Mouse (Mus musculus) intestine, embryonic 16.5 days (tissue): ENCODE data around the gene Olfr168. TPM values are rescaled to one million over a fixed set of nuclear protein-coding genes. Genes with fewer than 3 reads are reported as not detected.
"Not testable (repeated sequence)": the region's sequence is repeated elsewhere in the genome, so short reads cannot be mapped to it uniquely, and the experiment has no call there.

ENCODE experiments used
- ATAC-seq: fragments of 200-750 bp; cut with Nextera tagmentation; 2 replicates; pipeline ENCODE4 v1.8.0; 2017; ENCODE audit warnings: moderate TSS enrichment, moderate library complexity
- H3K27ac ChIP-seq: fragments of 300-500 bp; sonication (generic); 2 replicates; pipeline ENCODE4 v1.5.1; 2014; ENCODE audit warnings: mild to moderate bottlenecking, low read length
- H3K27me3 ChIP-seq: fragments of 300-500 bp; sonication (generic); replicated peaks from 2 replicates; pipeline ENCODE4 v1.6.1; 2014; ENCODE audit warnings: low read length, control low read depth, mixed read lengths; ENCODE audit not compliant: control insufficient read depth, insufficient read depth
- H3K36me3 ChIP-seq: fragments of 300-500 bp; sonication (generic); 2 replicates; pipeline ENCODE4 v1.6.1; 2014; ENCODE audit warnings: low read length, control low read depth; ENCODE audit not compliant: control insufficient read depth, insufficient read depth
- H3K4me1 ChIP-seq: fragments of 300-500 bp; sonication (generic); 2 replicates; pipeline ENCODE4 v1.6.1; 2014; ENCODE audit warnings: low read length, control low read depth, mixed read lengths; ENCODE audit not compliant: control insufficient read depth, insufficient read depth
- H3K4me2 ChIP-seq: fragments of 300-500 bp; sonication (generic); 2 replicates; pipeline ENCODE4 v1.6.1; 2014; ENCODE audit warnings: low read depth, low read length, control low read depth
- H3K4me3 ChIP-seq: fragments of 300-500 bp; sonication (generic); 2 replicates; pipeline ENCODE4 v1.5.1; 2014; ENCODE audit warnings: mild to moderate bottlenecking, low read length
- H3K9ac ChIP-seq: fragments of 300-500 bp; sonication (generic); 2 replicates; pipeline ENCODE4 v1.6.1; 2014; ENCODE audit warnings: low read depth, low read length
- H3K9me3 ChIP-seq: fragments of 300-500 bp; sonication (generic); 2 replicates; pipeline ENCODE4 v1.6.1; 2016; ENCODE audit warnings: low read length, control low read depth; ENCODE audit not compliant: control insufficient read depth
- WGBS: fragments of 180-500 bp; shearing (Covaris S2); extraction: QIAGEN DNeasy Blood & Tissue Kit; methylation state at CpG from one replicate; pipeline ENCODE4 v1.1.7; 2014; 5-methylcytosine and 5-hydroxymethylcytosine counted together
- polyA plus RNA-seq: library from polyadenylated mRNA; unstranded; fragments of >200 nt; fragmentation: Nextera tagmentation; extraction: Ambion mirVana; gene quantifications from 2 replicates; pipeline ENCODE4 v1.2.1, GENCODE M21; 2015

The Olfr168 gene
- not detected in 2 replicates for polyA plus RNA-seq

GRCm38 (mm10) chr16:19535455-19535854, at the start of gene Olfr168:
TSS of gene Olfr168 (minus strand) at chr16:19535555.
- Histone ChIP-seq H3K9me3 (no peaks in the 10 kb centered on the region), H3K9ac (no peak within 1 kb of the TSS), H3K4me2 (no peak within 1 kb of the TSS), H3K36me3 (no peaks in the 10 kb centered on the region), H3K27me3 (no peaks in the 10 kb centered on the region), H3K4me1 (no peaks in the 10 kb centered on the region), H3K4me3 (no peak within 1 kb of the TSS), H3K27ac (no peak within 1 kb of the TSS)
- ATAC-seq: no peak

- H3K4me1 ChIP-seq, H3K27me3 ChIP-seq, H3K9me3 ChIP-seq, H3K27ac ChIP-seq, H3K36me3 ChIP-seq, H3K9ac ChIP-seq, H3K4me2 ChIP-seq, H3K4me3 ChIP-seq, ATAC-seq: not testable (repeated sequence)
- 89% methylated on average over 2 of the region's 2 CpGs for WGBS
These were observed 36.4 kb upstream of the Olfr168 start, which contains the start of gene Olfr169 for GRCm38 (mm10) chr16:19571709-19572108. TSS of gene Olfr169 (minus strand) at chr16:19571809.

- H3K9me3 ChIP-seq, H3K36me3 ChIP-seq, H3K9ac ChIP-seq, ATAC-seq, H3K4me2 ChIP-seq, H3K27me3 ChIP-seq, H3K4me1 ChIP-seq, H3K4me3 ChIP-seq, H3K27ac ChIP-seq: not testable (repeated sequence)
- 86% methylated on average over 7 of the region's 7 CpGs for WGBS
These were observed 18.1 kb upstream of the Olfr168 start for GRCm38 (mm10) chr16:19553429-19553828.

- H3K27ac ChIP-seq, H3K9ac ChIP-seq, H3K36me3 ChIP-seq, H3K9me3 ChIP-seq, H3K4me3 ChIP-seq, H3K27me3 ChIP-seq, H3K4me2 ChIP-seq, H3K4me1 ChIP-seq, ATAC-seq: not testable (repeated sequence)
- WGBS: 97% methylated on average over 3 of the region's 3 CpGs
These were observed 16.9 kb upstream of the Olfr168 start for GRCm38 (mm10) chr16:19552246-19552645.

GRCm38 (mm10) chr16:19522166-19522565, 13.2 kb downstream of the Olfr168 start, which contains the start of gene Olfr167:
TSS of gene Olfr167 (minus strand) at chr16:19522266.
- Histone ChIP-seq H3K36me3 (no peaks in the 10 kb centered on the region), H3K4me3 (no peak within 1 kb of the TSS), H3K9me3 (no peaks in the 10 kb centered on the region), H3K27ac (no peak within 1 kb of the TSS), H3K4me2 (no peak within 1 kb of the TSS), H3K9ac (no peak within 1 kb of the TSS), H3K4me1 (no peaks in the 10 kb centered on the region), H3K27me3 (no peaks in the 10 kb centered on the region)
- WGBS: 68% methylated on average over 2 of the region's 2 CpGs
- no peak for ATAC-seq

- H3K9me3 ChIP-seq: no peaks in the 10 kb centered on the region
- H3K4me3 ChIP-seq: no peak within 1 kb of the TSS
- H3K27me3 ChIP-seq: no peaks in the 10 kb centered on the region
- H3K36me3 ChIP-seq: no peaks in the 10 kb centered on the region
- H3K4me1 ChIP-seq: no peaks in the 10 kb centered on the region
- no peak for ATAC-seq
- no peak within 1 kb of the TSS for H3K4me2 ChIP-seq
- no peak within 1 kb of the TSS for H3K9ac ChIP-seq
- H3K27ac ChIP-seq: no peak within 1 kb of the TSS
These were observed 52.0 kb downstream of the Olfr168 start, which contains the start of gene Olfr166 for GRCm38 (mm10) chr16:19483394-19483793. TSS of gene Olfr166 (plus strand) at chr16:19483694.

Other genes with a start within 250 kb of the Olfr168 start
- not detected in 2 replicates for gene Olfr164, start 221.5 kb downstream of the Olfr168 start, polyA plus RNA-seq
- 0.26 and 0.33 TPM in 2 replicates for gene Olfr165, start 112.4 kb downstream of the Olfr168 start, polyA plus RNA-seq
- not detected in 2 replicates for gene Olfr166, start 51.9 kb downstream of the Olfr168 start, polyA plus RNA-seq
- gene Olfr167, start 13.3 kb downstream of the Olfr168 start, polyA plus RNA-seq: not detected in 2 replicates
- not detected in 2 replicates for gene Olfr169, start 36.3 kb upstream of the Olfr168 start, polyA plus RNA-seq
- gene Olfr170, start 76.3 kb upstream of the Olfr168 start, polyA plus RNA-seq: not detected in 2 replicates
- not detected in 2 replicates for gene Olfr171, start 94.4 kb upstream of the Olfr168 start, polyA plus RNA-seq
- not detected in 2 replicates for gene Lamp3, start 170.8 kb upstream of the Olfr168 start, polyA plus RNA-seq
- gene B3gnt5, start 224.7 kb upstream of the Olfr168 start, polyA plus RNA-seq: 5.6 and 7.7 TPM in 2 replicates